Mouse (Mus musculus): ENCODE measurements around the gene Fam240b.

Fam240b gene

DNA sequence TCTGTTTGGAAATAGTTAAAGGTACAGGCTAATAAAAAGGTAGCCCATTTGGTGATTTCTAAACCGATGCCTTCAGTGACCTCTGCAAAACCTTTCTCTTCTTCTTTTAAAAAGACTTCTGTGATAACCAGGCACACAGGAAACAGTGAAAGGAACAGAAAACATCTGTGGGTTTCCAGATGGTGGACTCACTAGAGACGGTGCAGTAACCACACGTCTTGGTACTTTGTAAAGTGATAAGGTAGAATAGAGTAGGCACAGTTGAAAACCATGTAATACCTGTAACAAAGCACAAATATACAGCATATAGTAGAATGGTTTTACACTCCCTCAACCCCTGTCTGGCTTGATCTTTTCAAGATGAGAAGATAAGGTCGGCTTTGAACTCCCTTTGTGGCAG is 57.0 kb downstream of the Fam240b start:
- DNase-seq (ENCODE audit: low spot score), result no peak

DNA sequence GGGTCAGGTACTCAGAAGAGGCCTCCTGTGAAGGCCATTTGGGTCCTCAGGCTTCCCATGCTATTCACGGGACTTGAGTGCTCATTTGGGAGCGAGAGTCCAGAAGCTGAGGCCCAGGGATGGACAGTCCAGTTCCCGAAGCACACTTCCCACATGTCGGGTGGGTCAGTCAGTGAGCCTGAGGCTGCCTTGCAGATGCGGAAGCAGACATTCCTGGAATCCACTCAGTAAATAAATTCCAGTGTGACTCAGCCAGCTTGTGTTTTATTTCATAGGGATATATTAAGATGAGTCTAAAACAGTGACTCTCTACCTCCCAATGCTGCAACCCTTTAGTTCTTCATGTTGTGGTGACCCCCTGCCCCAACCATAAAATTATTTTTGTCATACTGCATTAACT is 58.1 kb downstream of the Fam240b start:
- no peak for DNase-seq (ENCODE audit: low spot score)

DNA sequence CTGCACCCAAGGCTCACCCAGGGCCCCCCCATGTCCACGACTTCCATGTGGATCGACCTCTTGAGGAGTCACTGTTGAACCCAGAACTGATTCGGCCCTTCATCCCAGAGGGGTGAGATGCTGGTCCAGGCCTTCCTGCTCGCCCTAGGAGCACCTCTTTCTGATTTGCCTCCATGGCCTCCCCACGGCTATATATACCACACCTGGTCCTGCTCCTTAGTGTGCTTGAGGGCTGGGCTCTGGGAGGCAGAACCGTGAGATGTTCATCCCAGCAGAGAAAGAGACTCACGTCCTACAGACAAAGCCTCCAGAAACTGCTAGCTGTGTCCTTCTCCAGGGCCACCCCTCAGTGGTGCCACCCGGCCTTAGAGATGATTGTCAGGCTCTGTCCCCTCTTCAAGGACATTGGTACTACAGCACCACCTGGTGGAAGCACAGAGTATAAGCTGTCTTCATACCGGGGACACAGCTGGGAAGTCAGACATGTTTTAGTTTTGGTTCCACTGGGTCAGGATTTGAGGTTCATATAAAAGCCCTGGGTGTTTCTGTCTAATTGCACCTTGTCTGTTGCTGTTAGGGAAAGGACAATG is 58.6 kb downstream of the Fam240b start:
- peak; percentile 66 for DNase-seq (ENCODE audit: low spot score)

DNA sequence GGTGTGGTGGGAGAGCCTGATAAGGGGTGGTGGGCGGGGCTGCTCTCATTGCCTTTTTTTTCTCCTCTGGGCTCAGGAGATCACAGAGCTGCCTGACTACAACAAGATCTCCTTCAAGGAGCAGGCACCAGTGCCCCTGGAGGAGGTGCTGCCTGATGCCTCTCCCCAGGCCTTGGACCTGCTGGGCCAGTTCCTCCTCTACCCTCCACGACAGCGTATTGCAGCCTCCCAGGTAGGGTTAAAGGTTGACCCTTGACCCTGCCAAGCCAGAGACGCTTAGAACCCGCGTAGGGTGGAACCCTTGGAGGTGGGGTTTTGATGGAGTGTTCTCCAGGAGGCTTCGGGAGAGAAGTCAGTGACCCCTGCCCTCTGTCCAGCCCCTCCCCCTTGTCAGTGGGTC is 59.8 kb downstream of the Fam240b start:
- no peak for DNase-seq (ENCODE audit: low spot score)

DNA sequence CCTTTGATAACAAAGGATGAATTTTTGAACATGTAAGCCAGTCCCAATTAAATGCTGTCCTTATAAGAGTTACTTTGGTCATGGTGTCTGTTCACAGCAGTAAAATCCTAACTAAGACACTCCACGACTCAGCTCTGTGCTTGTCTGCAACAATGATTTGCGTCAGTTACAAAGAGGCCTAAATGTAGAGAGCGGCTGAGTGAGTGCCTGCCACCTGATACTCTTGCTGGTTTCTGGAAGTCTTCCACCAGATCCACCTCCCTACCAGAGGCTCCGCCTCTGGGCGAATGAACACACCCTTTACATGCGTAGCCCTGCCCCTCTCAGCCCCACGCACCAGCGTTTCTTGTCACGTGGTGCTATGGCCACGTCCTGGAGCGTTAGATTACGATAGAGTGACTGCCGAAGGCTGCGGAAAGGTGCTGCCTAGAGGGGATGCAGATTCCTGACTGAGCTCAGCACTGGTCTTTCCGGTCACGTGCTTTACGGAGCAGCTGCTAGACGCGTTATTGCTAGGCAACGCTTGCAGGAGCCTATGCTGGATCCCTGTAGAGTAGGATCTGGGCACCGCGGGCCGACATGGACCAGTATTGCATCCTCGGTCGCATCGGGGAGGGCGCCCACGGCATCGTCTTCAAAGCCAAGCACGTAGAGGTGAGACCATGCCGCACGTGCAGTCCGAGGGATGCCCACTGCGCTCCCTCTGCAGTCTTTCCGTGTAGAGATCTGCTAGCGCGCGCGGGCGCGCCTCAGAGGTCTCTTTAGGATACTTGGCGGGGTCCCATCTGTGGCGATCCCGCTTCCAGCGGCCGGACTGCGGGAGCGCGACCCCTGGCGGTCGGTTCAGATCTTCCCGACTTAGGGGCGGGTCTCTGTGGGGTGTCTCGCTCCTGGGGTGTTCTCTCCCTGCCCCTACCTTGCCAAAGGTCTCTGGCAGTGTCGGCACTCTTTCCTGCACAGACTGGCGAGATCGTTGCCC is 65.3 kb downstream of the Fam240b start, which contains the start of gene Cdk20:
Gene Cdk20 (plus strand): TSS at position 298 of the 979 bp plus-strand sequence.
- DNase-seq (ENCODE audit: low spot score), result peak; percentile 93

Data from MN1 (cell line).